Mouse (Mus musculus) midbrain, embryonic 15.5 days (tissue): ENCODE measurements around the gene AL731706.1. TPM values are rescaled to one million over a fixed set of nuclear protein-coding genes. Genes with fewer than 3 reads are reported as not detected.
A peak's percentile ranks its signal among the peaks of the same experiment; 100 is the strongest.

Source experiments
- ATAC-seq: fragments of 200-750 bp; cut with Nextera tagmentation; replicated peaks from 2 replicates; pipeline ENCODE4 v1.8.0; 2017; ENCODE audit warnings: moderate TSS enrichment
- H3K27ac ChIP-seq: fragments of 300-500 bp; sonication (generic); 2 replicates; pipeline ENCODE4 v1.5.1; 2015; ENCODE audit warnings: mild to moderate bottlenecking, inconsistent platforms
- H3K27me3 ChIP-seq: fragments of 300-500 bp; sonication (generic); replicated peaks from 2 replicates; pipeline ENCODE4 v1.6.1; 2015; ENCODE audit warnings: inconsistent platforms
- H3K36me3 ChIP-seq: fragments of 300-500 bp; sonication (generic); replicated peaks from 2 replicates; pipeline ENCODE4 v1.6.1; 2015; ENCODE audit warnings: inconsistent platforms
- H3K4me1 ChIP-seq: fragments of 300-500 bp; sonication (generic); 2 replicates; pipeline ENCODE4 v1.6.1; 2015; ENCODE audit warnings: inconsistent platforms
- H3K4me2 ChIP-seq: fragments of 300-500 bp; sonication (generic); 2 replicates; pipeline ENCODE4 v1.6.1; 2015; ENCODE audit warnings: inconsistent platforms, mild to moderate bottlenecking, moderate library complexity
- H3K4me3 ChIP-seq: fragments of 300-500 bp; sonication (generic); 2 replicates; pipeline ENCODE4 v1.5.1; 2015; ENCODE audit warnings: mild to moderate bottlenecking, inconsistent platforms
- H3K9ac ChIP-seq: fragments of 300-500 bp; sonication (generic); 2 replicates; pipeline ENCODE4 v1.6.1; 2015; ENCODE audit warnings: mild to moderate bottlenecking, inconsistent platforms
- H3K9me3 ChIP-seq: fragments of 300-500 bp; sonication (generic); 2 replicates; pipeline ENCODE4 v1.6.1; 2016; ENCODE audit warnings: inconsistent platforms
- WGBS: fragments of 180-500 bp; shearing (Covaris S2); methylation state at CpG from one replicate; pipeline ENCODE4 v1.1.7; 2015; ENCODE audit warnings: mixed read lengths; 5-methylcytosine and 5-hydroxymethylcytosine counted together
- polyA plus RNA-seq: library from polyadenylated mRNA; unstranded; fragments of >200 nt; fragmentation: Nextera tagmentation; extraction: Ambion mirVana; gene quantifications from 2 replicates; pipeline ENCODE4 v1.2.1, GENCODE M21; 2015

Gene AL731706.1
- polyA plus RNA-seq = 12.3 and 14.0 TPM in 2 replicates

- Histone ChIP-seq H3K36me3 (no peaks in the 10 kb centered on the region), H3K27ac (peak within 1 kb of the TSS; percentile 98), H3K4me1 (peaks cover 12% of the 10 kb centered on the region), H3K9me3 (no peaks in the 10 kb centered on the region), H3K9ac (peak within 1 kb of the TSS; percentile 78), H3K4me3 (peak within 1 kb of the TSS; percentile 60), H3K27me3 (no peaks in the 10 kb centered on the region), H3K4me2 (peak within 1 kb of the TSS; percentile 53)
- WGBS = under 1% methylated on average over 49 of the region's 49 CpGs
- peak; percentile 98 for ATAC-seq
These were observed at the start of gene AL731706.1, which contains the start of the genes Slx4ip and Mkks for GRCm38 (mm10) chr2:136891068-136891950. AL731706.1 (minus strand) TSS chr2:136891389. Slx4ip (plus strand) TSS chr2:136891218. Mkks (minus strand) TSS chr2:136891389.

- no peak overlapping the region for H3K27ac ChIP-seq
- no peak overlapping the region for H3K4me2 ChIP-seq
- H3K9me3 ChIP-seq = no peaks in the 10 kb centered on the region
- H3K36me3 ChIP-seq = no peaks in the 10 kb centered on the region
- H3K9ac ChIP-seq = no peak overlapping the region
- H3K4me3 ChIP-seq = no peak overlapping the region
- ATAC-seq = no peak
- H3K4me1 ChIP-seq = no peaks in the 10 kb centered on the region
- WGBS = 94% methylated on average over 1 of the region's 1 CpGs
- H3K27me3 ChIP-seq = no peaks in the 10 kb centered on the region
These were observed 47.1 kb upstream of the AL731706.1 start for GRCm38 (mm10) chr2:136938249-136938648.

- no peak overlapping the region for H3K9ac ChIP-seq
- ATAC-seq = no peak
- no peak overlapping the region for H3K4me3 ChIP-seq
- no peaks in the 10 kb centered on the region for H3K27me3 ChIP-seq
- H3K9me3 ChIP-seq = no peaks in the 10 kb centered on the region
- no peak overlapping the region for H3K27ac ChIP-seq
- H3K4me2 ChIP-seq = no peak overlapping the region
- 94% methylated on average over 4 of the region's 4 CpGs for WGBS
- H3K4me1 ChIP-seq = no peaks in the 10 kb centered on the region
- H3K36me3 ChIP-seq = no peaks in the 10 kb centered on the region
These were observed 45.5 kb upstream of the AL731706.1 start for GRCm38 (mm10) chr2:136936391-136937288.

- H3K27ac ChIP-seq = no peak overlapping the region
- H3K9me3 ChIP-seq = no peaks in the 10 kb centered on the region
- H3K36me3 ChIP-seq = no peaks in the 10 kb centered on the region
- H3K4me2 ChIP-seq = no peak overlapping the region
- WGBS = 64% methylated on average over 4 of the region's 4 CpGs
- no peaks in the 10 kb centered on the region for H3K4me1 ChIP-seq
- H3K27me3 ChIP-seq = no peaks in the 10 kb centered on the region
- H3K9ac ChIP-seq = no peak overlapping the region
- H3K4me3 ChIP-seq = no peak overlapping the region
- ATAC-seq = 0 out of 2 replicates have a peak, but pooled peaks have one; percentile 27
These were observed 29.8 kb upstream of the AL731706.1 start for GRCm38 (mm10) chr2:136921003-136921408.

GRCm38 (mm10) chr2:136920257-136920993 lies 29.2 kb upstream of the AL731706.1 start:
- Histone ChIP-seq H3K27me3 (no peaks in the 10 kb centered on the region), H3K4me1 (no peaks in the 10 kb centered on the region), H3K4me2 (no peak overlapping the region), H3K27ac (no peak overlapping the region), H3K4me3 (no peak overlapping the region), H3K9ac (no peak overlapping the region), H3K36me3 (no peaks in the 10 kb centered on the region), H3K9me3 (no peaks in the 10 kb centered on the region)
- 85% methylated on average over 3 of the region's 3 CpGs for WGBS
- no peak for ATAC-seq

GRCm38 (mm10) chr2:136919433-136919832 lies 28.2 kb upstream of the AL731706.1 start:
- Histone ChIP-seq H3K9me3 (no peaks in the 10 kb centered on the region), H3K9ac (no peak overlapping the region), H3K4me2 (no peak overlapping the region), H3K36me3 (no peaks in the 10 kb centered on the region), H3K4me3 (no peak overlapping the region), H3K4me1 (no peaks in the 10 kb centered on the region), H3K27me3 (no peaks in the 10 kb centered on the region), H3K27ac (no peak overlapping the region)
- no peak for ATAC-seq
- 93% methylated on average over 1 of the region's 1 CpGs for WGBS

- Histone ChIP-seq H3K4me2 (no peak overlapping the region), H3K4me3 (no peak overlapping the region), H3K36me3 (no peaks in the 10 kb centered on the region), H3K9me3 (no peaks in the 10 kb centered on the region), H3K27me3 (no peaks in the 10 kb centered on the region), H3K4me1 (no peaks in the 10 kb centered on the region), H3K27ac (no peak overlapping the region), H3K9ac (no peak overlapping the region)
- ATAC-seq = peak; percentile 82
- 41% methylated on average over 3 of the region's 3 CpGs for WGBS
These were observed 23.2 kb upstream of the AL731706.1 start for GRCm38 (mm10) chr2:136914334-136914902.

- H3K4me1 ChIP-seq = no peaks in the 10 kb centered on the region
- H3K9me3 ChIP-seq = no peaks in the 10 kb centered on the region
- no peaks in the 10 kb centered on the region for H3K36me3 ChIP-seq
- H3K27ac ChIP-seq = no peak overlapping the region
- H3K4me2 ChIP-seq = no peak overlapping the region
- ATAC-seq = no peak
- H3K9ac ChIP-seq = no peak overlapping the region
- no peaks in the 10 kb centered on the region for H3K27me3 ChIP-seq
- WGBS = 15% methylated on average over 3 of the region's 3 CpGs
- no peak overlapping the region for H3K4me3 ChIP-seq
These were observed 21.8 kb upstream of the AL731706.1 start for GRCm38 (mm10) chr2:136913021-136913420.

- H3K4me3 ChIP-seq = no peak overlapping the region
- H3K9ac ChIP-seq = no peak overlapping the region
- 10% methylated on average over 4 of the region's 4 CpGs for WGBS
- ATAC-seq = no peak
- H3K27ac ChIP-seq = no peak overlapping the region
- H3K36me3 ChIP-seq = no peaks in the 10 kb centered on the region
- H3K27me3 ChIP-seq = no peaks in the 10 kb centered on the region
- no peaks in the 10 kb centered on the region for H3K9me3 ChIP-seq
- no peak overlapping the region for H3K4me2 ChIP-seq
- H3K4me1 ChIP-seq = no peaks in the 10 kb centered on the region
These were observed 20.8 kb upstream of the AL731706.1 start for GRCm38 (mm10) chr2:136911958-136912411.

- WGBS = 70% methylated on average over 2 of the region's 2 CpGs
- Histone ChIP-seq H3K27ac (no peak overlapping the region), H3K27me3 (no peaks in the 10 kb centered on the region), H3K36me3 (peaks cover 7% of the 10 kb centered on the region; the same call in 1 of the 2 replicates), H3K9ac (no peak overlapping the region), H3K4me1 (no peaks in the 10 kb centered on the region), H3K4me2 (no peak overlapping the region), H3K4me3 (no peak overlapping the region), H3K9me3 (no peaks in the 10 kb centered on the region)
- no peak for ATAC-seq
These were observed 18.1 kb upstream of the AL731706.1 start for GRCm38 (mm10) chr2:136909298-136909697.

GRCm38 (mm10) chr2:136908596-136908995 lies 17.4 kb upstream of the AL731706.1 start:
- Histone ChIP-seq H3K4me2 (no peak overlapping the region), H3K27ac (no peak overlapping the region), H3K9ac (no peak overlapping the region), H3K4me3 (no peak overlapping the region), H3K36me3 (peaks cover 7% of the 10 kb centered on the region; the same call in 1 of the 2 replicates), H3K4me1 (no peaks in the 10 kb centered on the region), H3K27me3 (no peaks in the 10 kb centered on the region), H3K9me3 (no peaks in the 10 kb centered on the region)
- 65% methylated on average over 3 of the region's 3 CpGs for WGBS
- ATAC-seq = no peak
